Comparison of ENCODE assay signal across 16 mouse cellular contexts in the genomic region with DNA sequence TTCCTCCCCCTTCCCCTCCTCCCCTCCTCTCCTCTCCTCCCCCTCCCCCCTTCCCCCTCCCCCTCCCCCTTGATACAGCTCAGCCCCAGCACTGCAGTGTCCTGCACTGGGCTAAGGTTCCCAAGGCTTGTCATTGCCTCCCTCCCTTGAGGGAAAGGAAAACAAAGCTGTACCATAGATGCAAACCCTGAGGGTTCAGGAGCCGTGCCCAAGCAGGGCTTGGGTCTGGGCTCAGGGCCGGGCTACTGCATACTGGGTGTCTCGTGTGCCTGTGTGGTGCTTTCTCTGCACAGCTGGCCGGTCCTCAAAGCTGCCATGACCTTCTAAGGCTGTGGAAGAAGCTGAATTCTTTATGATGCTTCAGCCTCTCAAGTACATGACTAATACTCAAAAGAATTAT.
A peak's percentile ranks its signal among the peaks of the same experiment; 100 is the strongest.
DNase-seq lines count a peak whose midpoint lies in the region; ATAC-seq and TF ChIP-seq lines count a peak whose summit lies in the region.
"Had no signal": no experiment of that assay in that cellular context is flagged by ENCODE, and none has a peak within 500 bp of the region (broad histone marks: within the 10 kb centered on the region; RNA-seq: fewer than 3 reads in every experiment).

No protein-coding gene starts in this region.

- TF ChIP-seq POLR2A in cerebellum, adult 2 months (IDR thresholded peaks at IDR 0.05; ENCODE audit: borderline replicate concordance, insufficient read depth, low read length): no peak

- no peak overlapping the region for H3K9ac ChIP-seq in forebrain, embryonic 14.5 days (ENCODE audit: low read length)
- H3K9ac ChIP-seq in kidney, embryonic 15.5 days: no peak overlapping the region
- no peak overlapping the region for H3K9ac ChIP-seq in forebrain, embryonic 15.5 days (replicated peaks)
- H3K9ac ChIP-seq in midbrain, embryonic 14.5 days (replicated peaks; ENCODE audit: low read length): no peak overlapping the region
- H3K9ac ChIP-seq: embryonic facial prominence, embryonic 12.5 days; liver, embryonic 12.5 days; neural tube, embryonic 12.5 days had no signal

- H3K4me3 ChIP-seq in forebrain, embryonic 10.5 days: no peak overlapping the region
- no peak overlapping the region for H3K4me3 ChIP-seq in forebrain, embryonic 14.5 days (ENCODE audit: low read depth, low read length)
- no peak overlapping the region for H3K4me3 ChIP-seq in kidney, embryonic 15.5 days (replicated peaks)
- H3K4me3 ChIP-seq in forebrain, embryonic 15.5 days: no peak overlapping the region
- no peak overlapping the region for H3K4me3 ChIP-seq in midbrain, embryonic 14.5 days (replicated peaks; ENCODE audit: low read depth, low read length)
- no peak overlapping the region for H3K4me3 ChIP-seq in cerebellum, adult 2 months (replicated peaks; ENCODE audit: insufficient read depth, low read depth, low read length)
- H3K4me3 ChIP-seq: embryonic facial prominence, embryonic 12.5 days; liver, embryonic 12.5 days; neural tube, embryonic 12.5 days had no signal

- peaks cover 47% of the 10 kb centered on the region for H3K36me3 ChIP-seq in forebrain, embryonic 10.5 days (replicated peaks)
- H3K36me3 ChIP-seq in forebrain, embryonic 14.5 days (ENCODE audit: control insufficient read depth, insufficient read depth, low read length): peaks cover 23% of the 10 kb centered on the region
- H3K36me3 ChIP-seq in kidney, embryonic 15.5 days: peaks cover 14% of the 10 kb centered on the region; the same call in 1 of the 2 replicates
- H3K36me3 ChIP-seq in forebrain, embryonic 15.5 days: peaks cover 4% of the 10 kb centered on the region
- H3K36me3 ChIP-seq in midbrain, embryonic 14.5 days (ENCODE audit: control insufficient read depth, insufficient read depth, low read length): peaks cover 25% of the 10 kb centered on the region

- no peak for ATAC-seq in forebrain, embryonic 14.5 days
- peak; percentile 49; the same call in 1 of the 2 replicates for ATAC-seq in kidney, embryonic 15.5 days (replicated peaks; ENCODE audit: low FRiP score)
- peak; percentile 42; the same call in 1 of the 2 replicates for ATAC-seq in forebrain, embryonic 15.5 days (replicated peaks)
- 0 out of 2 replicates have a peak, but pooled peaks have one; percentile 29 for ATAC-seq in midbrain, embryonic 14.5 days (ENCODE audit: low FRiP score, low TSS enrichment)
- no peak for ATAC-seq in megakaryocyte-erythroid progenitor cell, adult 5-6 weeks (replicated peaks; ENCODE audit: low FRiP score, low TSS enrichment, poor library complexity, severe bottlenecking)
- ATAC-seq: liver, embryonic 12.5 days had no signal

- no peak for TF ChIP-seq CTCF in cerebellum, adult 2 months (IDR thresholded peaks at IDR 0.05; ENCODE audit: borderline replicate concordance, insufficient read depth, low read depth, low read length)

- no peak overlapping the region for H3K4me2 ChIP-seq in forebrain, embryonic 14.5 days (ENCODE audit: low read length)
- H3K4me2 ChIP-seq in kidney, embryonic 15.5 days: no peak overlapping the region
- no peak overlapping the region for H3K4me2 ChIP-seq in forebrain, embryonic 15.5 days (replicated peaks)
- no peak overlapping the region for H3K4me2 ChIP-seq in midbrain, embryonic 14.5 days (ENCODE audit: low read length)
- H3K4me2 ChIP-seq: embryonic facial prominence, embryonic 12.5 days; liver, embryonic 12.5 days; neural tube, embryonic 12.5 days had no signal

- H3K4me1 ChIP-seq in forebrain, embryonic 10.5 days: peaks cover 21% of the 10 kb centered on the region
- no peaks in the 10 kb centered on the region for H3K4me1 ChIP-seq in forebrain, embryonic 14.5 days (ENCODE audit: control insufficient read depth, insufficient read depth, low read length)
- H3K4me1 ChIP-seq in kidney, embryonic 15.5 days: peaks cover 8% of the 10 kb centered on the region; the same call in 1 of the 2 replicates
- no peaks in the 10 kb centered on the region for H3K4me1 ChIP-seq in forebrain, embryonic 15.5 days
- no peaks in the 10 kb centered on the region for H3K4me1 ChIP-seq in midbrain, embryonic 14.5 days (ENCODE audit: control insufficient read depth, insufficient read depth, low read length)
- no peaks in the 10 kb centered on the region for H3K4me1 ChIP-seq in cerebellum, adult 2 months (ENCODE audit: control insufficient read depth, insufficient read depth, low read length)
- H3K4me1 ChIP-seq: liver, embryonic 12.5 days had no signal

- no peaks in the 10 kb centered on the region for H3K9me3 ChIP-seq in forebrain, embryonic 10.5 days
- H3K9me3 ChIP-seq in forebrain, embryonic 14.5 days (replicated peaks; ENCODE audit: control insufficient read depth, low read length): no peaks in the 10 kb centered on the region
- no peaks in the 10 kb centered on the region for H3K9me3 ChIP-seq in kidney, embryonic 15.5 days (replicated peaks)
- no peaks in the 10 kb centered on the region for H3K9me3 ChIP-seq in forebrain, embryonic 15.5 days
- H3K9me3 ChIP-seq in midbrain, embryonic 14.5 days (ENCODE audit: control insufficient read depth, low read length): no peaks in the 10 kb centered on the region
- H3K9me3 ChIP-seq: embryonic facial prominence, embryonic 12.5 days; liver, embryonic 12.5 days; neural tube, embryonic 12.5 days had no signal

- 0 out of 2 replicates have a peak overlapping the region, but pooled peaks have one; percentile 31 for H3K27ac ChIP-seq in forebrain, embryonic 10.5 days
- no peak overlapping the region for H3K27ac ChIP-seq in forebrain, embryonic 14.5 days (ENCODE audit: low read depth, low read length)
- H3K27ac ChIP-seq in kidney, embryonic 15.5 days: 0 out of 2 replicates have a peak overlapping the region, but pooled peaks have one; percentile 16
- no peak overlapping the region for H3K27ac ChIP-seq in forebrain, embryonic 15.5 days (replicated peaks)
- no peak overlapping the region for H3K27ac ChIP-seq in midbrain, embryonic 14.5 days (replicated peaks; ENCODE audit: low read depth, low read length)
- no peak overlapping the region for H3K27ac ChIP-seq in cerebellum, adult 2 months (ENCODE audit: insufficient read depth, low read length)
- H3K27ac ChIP-seq: embryonic facial prominence, embryonic 12.5 days; kidney, postnatal 0 days; liver, embryonic 12.5 days; neural tube, embryonic 12.5 days had no signal

- DNase-seq in forebrain, embryonic 10.5 days (ENCODE audit: extremely low spot score, low spot score): no peak
- DNase-seq in forebrain, embryonic 14.5 days (ENCODE audit: low spot score): no peak
- no peak for DNase-seq in kidney, adult 18-20 months
- DNase-seq in midbrain, embryonic 14.5 days: no peak
- no peak for DNase-seq in cerebellum, adult 2 months
- DNase-seq: B cell, adult 2 months; cerebellum, adult 9-10 months; gastrocnemius, postnatal 14 days; heart, postnatal 4 days had no signal

- H3K27me3 ChIP-seq in forebrain, embryonic 10.5 days (ENCODE audit: poor library complexity, severe bottlenecking): no peaks in the 10 kb centered on the region
- no peaks in the 10 kb centered on the region for H3K27me3 ChIP-seq in forebrain, embryonic 14.5 days (replicated peaks; ENCODE audit: control insufficient read depth, insufficient read depth, low read length)
- no peaks in the 10 kb centered on the region for H3K27me3 ChIP-seq in kidney, embryonic 15.5 days
- H3K27me3 ChIP-seq in forebrain, embryonic 15.5 days: no peaks in the 10 kb centered on the region
- no peaks in the 10 kb centered on the region for H3K27me3 ChIP-seq in midbrain, embryonic 14.5 days (ENCODE audit: control insufficient read depth, insufficient read depth, low read length)
- no peaks in the 10 kb centered on the region for H3K27me3 ChIP-seq in cerebellum, adult 2 months (ENCODE audit: control insufficient read depth, insufficient read depth, low read length)
- H3K27me3 ChIP-seq: embryonic facial prominence, embryonic 12.5 days; liver, embryonic 12.5 days; neural tube, embryonic 12.5 days had no signal

- WGBS in forebrain, embryonic 10.5 days: 87% methylated on average over 4 of the region's 4 CpGs
- WGBS in forebrain, embryonic 14.5 days: 66% methylated on average over 4 of the region's 4 CpGs
- WGBS in kidney, embryonic 15.5 days: 52% methylated on average over 4 of the region's 4 CpGs
- WGBS in forebrain, embryonic 15.5 days: 75% methylated on average over 4 of the region's 4 CpGs
- WGBS in midbrain, embryonic 14.5 days: 62% methylated on average over 4 of the region's 4 CpGs
- WGBS in cerebellum, adult 2 months: 55% methylated on average over 4 of the region's 4 CpGs

Comparison
In these comparisons a context has a peak if more than half of its experiments do, and no peak if none do; other contexts are left out.
1. H3K27ac ChIP-seq: peak in forebrain, embryonic 10.5 days (single experiment) and kidney, embryonic 15.5 days (single experiment); none in forebrain, embryonic 14.5 days (single experiment), forebrain, embryonic 15.5 days (single experiment), midbrain, embryonic 14.5 days (single experiment) and cerebellum, adult 2 months (single experiment).
2. ATAC-seq: peak in kidney, embryonic 15.5 days (single experiment), forebrain, embryonic 15.5 days (single experiment) and midbrain, embryonic 14.5 days (single experiment); none in forebrain, embryonic 14.5 days (single experiment) and megakaryocyte-erythroid progenitor cell, adult 5-6 weeks (single experiment).